Mouse (Mus musculus) layer of hippocampus, postnatal 14 days (tissue): ENCODE measurements at regions not wholly inside any gene's neighbourhood (a gene's known extent, or its start where the extent isn't known, plus 50 kb on each side); places are given as distances from the start of the nearest gene placed in this dataset.
A peak's percentile ranks its signal among the peaks of the same experiment; 100 is the strongest.

Experiments used
- DNase-seq, 2 experiments: peaks; one replicate each; pipeline ENCODE4 v3.0.0; 2021 to 2022; ENCODE audit warnings: low spot score in 2 of 2, mixed read lengths in 1 of 2

DNA sequence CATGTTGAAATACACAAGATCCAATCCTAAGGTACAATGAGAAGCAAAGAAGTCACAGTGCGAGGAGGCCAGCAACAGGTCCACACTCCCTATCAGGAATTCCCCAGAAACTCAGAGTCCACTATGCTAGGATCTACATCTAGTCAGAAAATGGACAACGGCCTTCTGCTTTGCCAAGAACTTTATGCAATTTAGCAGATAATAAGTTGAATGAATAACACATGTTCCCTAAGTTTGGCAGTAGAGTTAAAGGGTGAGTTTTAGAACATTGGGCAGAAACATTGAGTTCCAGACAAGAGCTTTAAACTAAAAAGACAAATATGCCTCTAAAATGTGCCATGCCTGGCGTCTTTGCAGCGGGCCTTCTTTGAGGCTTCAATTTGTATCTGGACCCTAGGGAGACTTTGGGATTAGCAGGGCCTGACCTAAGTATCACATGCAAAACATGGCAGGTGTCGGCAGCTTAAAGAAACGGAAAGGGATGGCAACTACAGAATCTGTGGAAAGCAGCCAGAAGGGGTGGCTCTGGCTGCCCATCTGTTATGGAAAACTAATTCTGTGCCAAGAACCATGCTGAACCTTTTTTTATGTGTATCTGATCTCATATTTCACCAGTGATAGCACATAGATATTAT is 600.6 kb upstream of the Nox3 start:
- peak; percentile 18 to 23 for DNase-seq

DNA sequence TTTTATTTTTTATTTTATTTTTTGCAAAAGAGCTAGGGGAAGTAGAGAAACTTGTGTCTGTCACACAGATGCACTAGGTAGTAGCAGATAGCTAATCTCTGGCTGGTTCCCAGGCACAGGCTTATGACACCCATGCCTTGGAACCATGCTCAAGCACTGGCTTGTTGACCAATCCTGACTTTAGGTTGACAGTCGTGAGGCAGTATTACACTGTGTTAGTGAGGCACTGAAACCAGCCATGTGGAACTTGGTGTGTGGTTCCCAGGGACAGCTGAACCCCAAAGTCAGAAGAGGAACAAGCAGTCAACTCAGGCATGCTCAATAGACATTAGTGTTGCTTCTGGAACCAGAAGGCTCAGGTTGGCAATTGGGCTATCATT is 601.1 kb upstream of the Nox3 start:
- DNase-seq: no peak

DNA sequence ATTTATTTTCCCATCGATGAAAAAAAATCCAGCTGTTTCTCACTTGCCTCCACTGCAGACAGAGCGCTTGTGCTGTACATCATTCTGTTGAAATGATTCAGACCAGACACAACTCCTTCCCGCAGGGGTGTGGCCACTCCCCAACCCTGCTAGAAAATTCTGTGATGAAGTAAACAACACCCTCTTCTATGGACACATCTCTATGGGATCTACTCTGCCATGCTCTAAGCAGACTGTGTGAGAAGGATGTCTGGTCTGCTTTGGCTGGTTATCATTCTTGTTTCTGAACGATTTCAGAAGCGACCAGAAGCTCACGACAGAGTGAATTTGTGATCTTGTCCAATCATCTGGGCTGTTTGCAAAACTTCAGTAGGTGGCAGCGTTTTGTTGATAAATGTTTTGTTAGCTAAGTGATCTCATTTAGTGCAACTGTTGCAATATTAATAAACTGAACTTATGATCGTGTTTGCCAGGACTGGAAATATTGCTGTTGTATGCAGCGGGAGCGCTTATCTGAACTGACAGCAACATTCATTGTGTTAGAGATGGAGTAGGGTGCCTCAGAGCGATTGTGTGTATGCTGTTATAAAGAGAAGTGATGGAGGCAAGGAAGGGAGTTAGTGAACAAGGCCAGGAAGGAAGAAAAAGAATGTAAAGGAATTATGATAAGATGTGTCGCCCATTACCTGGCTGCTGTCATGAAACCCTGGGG is 605.2 kb upstream of the Nox3 start:
- DNase-seq: peak in 1 of 2 experiments; percentile 22

DNA sequence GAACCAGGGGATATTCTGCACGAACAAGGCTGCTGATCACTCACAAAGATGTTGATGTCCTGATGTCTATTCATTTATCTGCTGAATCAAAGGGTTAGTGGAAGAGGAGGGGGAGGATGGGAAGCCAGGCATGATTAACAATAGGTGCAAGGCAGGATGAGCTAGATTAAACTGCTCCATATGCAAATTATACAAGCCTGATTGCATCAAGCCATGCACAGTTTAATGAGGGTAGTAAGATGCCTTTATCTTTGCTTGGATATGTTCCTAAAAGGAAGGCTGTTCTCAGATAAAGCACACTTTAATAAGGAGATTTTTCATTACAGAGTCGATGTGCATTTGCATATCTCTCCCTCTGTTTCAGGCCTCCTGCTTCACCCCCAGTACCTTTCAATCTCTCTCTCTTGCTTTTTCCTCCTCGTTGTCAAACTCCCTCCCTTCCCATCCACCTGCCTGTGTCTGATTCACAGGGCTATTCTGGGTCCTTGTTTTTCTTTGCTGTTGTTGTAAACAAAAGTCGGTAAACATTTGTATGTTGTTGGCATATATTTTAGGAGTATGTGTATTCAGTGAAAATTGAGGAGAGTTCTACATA is 615.8 kb upstream of the Nox3 start:
- DNase-seq: no peak

DNA sequence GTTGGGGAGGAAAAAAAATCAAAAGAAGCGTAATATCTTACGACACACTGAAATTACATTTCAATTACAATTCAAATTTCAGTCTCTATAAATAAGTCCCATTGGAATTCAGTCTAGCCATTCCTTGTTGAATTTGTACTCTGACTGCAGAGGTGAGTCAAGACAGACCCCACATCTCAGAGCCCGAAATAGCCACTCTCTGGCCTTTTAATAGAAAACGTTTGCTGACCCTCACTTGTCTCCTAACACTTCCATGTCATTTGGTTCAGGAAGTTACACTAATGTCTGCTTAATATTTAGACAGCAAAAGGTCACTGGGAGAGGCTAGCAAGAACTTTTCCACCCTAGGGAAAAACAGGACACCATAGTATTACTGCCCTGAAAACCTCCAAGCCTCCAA is 623.1 kb upstream of the Nox3 start:
- no peak for DNase-seq

DNA sequence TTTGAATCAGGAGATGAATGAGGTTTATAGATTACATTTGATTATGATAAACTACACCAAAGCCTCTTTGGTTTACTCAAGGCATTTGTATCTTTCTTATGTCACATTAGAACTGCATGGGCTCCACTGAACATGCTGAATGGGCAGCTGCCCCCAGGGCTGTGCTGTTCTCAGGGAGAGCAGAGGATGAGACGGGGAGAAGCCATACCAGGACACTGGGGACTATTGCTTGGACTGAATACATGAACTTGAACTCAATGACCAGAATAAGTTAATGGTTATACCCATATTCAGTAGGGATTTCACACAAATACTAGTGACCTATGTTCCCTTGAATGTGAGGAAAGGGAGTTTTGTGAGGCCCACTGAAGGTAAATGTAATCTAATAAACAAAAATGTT is 632.7 kb upstream of the Nox3 start:
- DNase-seq: no peak

DNA sequence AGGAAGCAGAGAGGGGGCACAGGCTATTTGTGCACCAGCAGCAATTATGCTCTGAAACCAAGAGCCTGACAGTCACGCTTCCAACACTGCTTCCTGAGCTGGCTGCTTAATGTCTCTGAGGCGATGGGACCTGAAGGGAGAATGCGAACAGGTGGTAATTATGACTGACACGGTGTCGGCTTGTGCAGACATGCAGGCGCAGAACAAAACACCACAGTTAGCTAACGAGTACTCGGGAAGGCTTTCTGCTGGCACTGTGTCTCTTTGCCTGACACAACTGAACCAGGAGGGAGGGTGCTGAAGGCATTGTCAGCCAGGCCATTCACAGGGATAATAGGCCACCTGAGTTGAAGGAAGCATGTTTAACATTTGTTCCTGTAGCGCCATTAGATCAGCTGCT is 635.6 kb upstream of the Nox3 start:
- no peak for DNase-seq

DNA sequence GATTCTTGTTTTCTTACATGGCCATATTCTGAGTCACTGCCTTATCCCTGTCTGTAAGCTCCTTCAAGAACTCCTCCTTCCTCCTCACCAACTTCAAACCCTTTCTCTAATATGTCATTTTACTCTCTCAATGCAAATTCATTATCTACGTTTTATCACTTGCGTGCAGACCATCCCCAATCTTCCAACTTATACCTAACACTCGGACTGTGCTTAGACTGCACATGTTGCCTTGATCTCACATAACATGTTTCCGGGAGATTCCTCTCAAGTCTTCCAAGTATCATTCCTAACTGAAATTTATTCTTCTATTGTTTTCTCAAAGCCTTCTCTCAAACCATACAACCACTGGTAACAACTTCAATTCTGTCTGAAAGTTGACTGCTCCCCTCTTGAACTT is 637.0 kb upstream of the Nox3 start:
- DNase-seq: no peak

DNA sequence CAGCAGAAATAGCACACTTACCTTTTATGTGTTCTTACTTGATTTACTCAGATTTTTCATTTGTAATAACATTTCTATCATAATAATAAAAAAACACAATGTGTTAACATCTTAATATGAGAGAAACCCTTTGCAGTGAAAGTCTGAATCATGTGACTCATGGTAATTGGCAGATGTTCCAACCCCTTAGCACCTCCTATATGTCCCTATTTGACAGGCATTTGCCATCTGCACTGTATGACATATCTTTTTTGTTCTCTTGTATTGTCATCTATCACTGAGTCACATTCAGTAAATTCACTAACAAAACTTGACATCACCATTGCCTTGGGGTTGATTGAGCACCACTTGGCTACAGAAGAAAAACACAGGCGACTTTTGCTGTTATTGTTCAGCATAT is 641.1 kb upstream of the Arid1b start:
- DNase-seq: no peak

DNA sequence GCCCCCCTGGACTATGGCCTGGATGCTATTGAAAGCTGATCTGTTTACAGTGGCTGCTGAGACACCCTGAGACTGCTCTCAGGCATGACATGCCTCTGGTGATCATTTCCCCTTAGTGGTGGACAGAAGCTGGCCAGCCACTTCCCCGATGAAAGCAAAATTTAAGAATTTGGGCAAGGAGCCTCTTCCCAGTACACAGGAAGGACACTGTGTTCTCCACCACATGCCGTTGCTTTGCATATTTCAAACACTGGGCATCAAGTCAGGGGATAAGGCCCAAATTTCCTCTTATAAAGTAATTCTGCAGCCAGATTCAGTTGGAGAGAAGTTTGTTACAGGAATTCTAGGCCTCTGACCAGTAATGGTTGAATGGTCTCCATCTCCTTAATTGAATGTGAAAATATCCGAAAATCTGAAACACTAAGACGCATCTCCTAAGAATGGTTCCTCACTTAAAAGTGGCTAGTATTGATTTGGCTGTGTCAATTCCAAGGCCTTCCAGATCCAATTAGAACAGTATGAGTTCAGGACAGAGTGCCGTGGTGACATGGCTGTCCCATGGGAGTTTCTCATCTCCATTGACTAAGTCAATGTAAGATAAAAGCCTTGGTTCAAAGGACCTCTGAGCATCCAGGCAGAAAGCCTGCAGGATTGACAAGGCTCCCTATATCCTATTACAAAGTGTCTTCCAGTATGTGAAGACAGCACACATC is 638.5 kb upstream of the Arid1b start:
- peak in 1 of 2 experiments; percentile 22 for DNase-seq

DNA sequence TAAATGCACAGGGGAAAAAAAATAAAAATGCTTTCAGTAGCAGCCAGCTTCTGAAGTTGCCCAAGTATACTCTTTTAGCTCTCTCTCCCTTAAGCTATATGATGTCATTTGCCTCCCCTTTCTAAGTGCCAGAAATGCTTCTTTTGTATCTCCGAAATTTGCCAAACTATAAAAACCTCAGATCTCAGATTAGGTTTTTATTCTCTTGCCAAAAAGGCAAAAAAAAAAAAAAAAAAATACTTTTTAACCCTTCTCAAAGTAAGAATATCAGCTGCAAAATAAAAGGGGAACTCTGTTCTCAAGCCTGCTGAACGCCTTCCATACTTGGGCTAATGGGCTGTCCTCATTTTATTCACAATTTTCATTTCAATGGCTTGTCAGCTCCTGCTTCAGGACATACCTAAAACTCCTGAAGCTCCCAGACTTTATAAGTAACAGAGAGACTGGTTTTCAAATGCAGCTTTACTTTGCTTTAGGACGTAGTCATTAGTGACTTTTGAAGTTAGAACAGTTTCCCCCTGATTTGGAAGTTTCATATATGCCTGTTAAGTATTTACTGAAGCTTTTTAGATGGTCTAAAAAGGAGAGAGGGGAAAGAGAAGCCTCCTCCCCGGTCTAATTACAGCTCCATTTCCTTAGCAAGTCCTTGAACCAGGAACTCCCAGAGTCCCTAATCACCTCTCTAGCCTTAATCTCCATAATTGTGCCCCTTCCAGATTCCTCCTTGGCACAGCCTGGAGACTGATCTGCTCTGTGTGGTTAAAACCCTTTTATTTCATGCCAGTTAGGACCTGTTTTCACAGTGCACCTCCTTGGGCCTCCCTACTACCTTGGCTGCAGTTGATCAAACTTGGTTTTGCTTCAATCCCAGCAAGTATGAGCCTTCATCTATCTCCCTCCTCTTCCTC is 633.5 kb upstream of the Arid1b start:
- DNase-seq: no peak

DNA sequence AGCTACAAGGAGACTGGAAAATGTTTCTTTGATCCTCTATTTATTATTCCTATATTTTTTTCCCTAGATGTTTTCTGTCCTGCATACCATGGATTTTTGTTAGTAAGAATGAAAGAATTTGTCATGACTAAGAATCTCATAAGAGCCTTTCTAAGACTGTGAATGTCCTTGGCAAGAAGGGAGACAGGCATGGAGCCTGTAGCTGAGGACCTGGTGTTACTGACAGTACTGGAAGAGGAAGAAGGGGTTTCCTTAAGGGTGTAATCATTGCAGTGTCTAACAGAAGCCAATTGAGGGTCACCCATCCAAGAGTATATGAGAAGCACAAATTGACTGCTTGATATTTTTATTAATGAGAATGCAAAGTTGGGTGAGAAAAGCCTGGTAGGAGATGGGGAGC is 628.3 kb upstream of the Arid1b start:
- DNase-seq: no peak

DNA sequence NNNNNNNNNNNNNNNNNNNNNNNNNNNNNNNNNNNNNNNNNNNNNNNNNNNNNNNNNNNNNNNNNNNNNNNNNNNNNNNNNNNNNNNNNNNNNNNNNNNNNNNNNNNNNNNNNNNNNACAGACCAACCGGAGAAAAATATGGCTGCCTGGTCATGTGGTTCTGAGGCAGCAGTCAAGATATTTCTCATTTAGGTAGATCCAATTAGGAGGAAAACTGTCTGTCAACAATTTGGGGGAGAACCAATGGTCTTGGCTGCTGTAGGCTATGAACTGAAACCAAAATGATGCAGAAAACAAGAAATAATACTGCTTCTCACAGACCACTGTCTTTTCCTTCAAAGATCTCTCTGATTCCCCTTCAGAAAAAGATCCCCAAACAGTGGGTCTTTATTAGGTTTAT is 613.7 kb upstream of the Arid1b start:
- no peak for DNase-seq

DNA sequence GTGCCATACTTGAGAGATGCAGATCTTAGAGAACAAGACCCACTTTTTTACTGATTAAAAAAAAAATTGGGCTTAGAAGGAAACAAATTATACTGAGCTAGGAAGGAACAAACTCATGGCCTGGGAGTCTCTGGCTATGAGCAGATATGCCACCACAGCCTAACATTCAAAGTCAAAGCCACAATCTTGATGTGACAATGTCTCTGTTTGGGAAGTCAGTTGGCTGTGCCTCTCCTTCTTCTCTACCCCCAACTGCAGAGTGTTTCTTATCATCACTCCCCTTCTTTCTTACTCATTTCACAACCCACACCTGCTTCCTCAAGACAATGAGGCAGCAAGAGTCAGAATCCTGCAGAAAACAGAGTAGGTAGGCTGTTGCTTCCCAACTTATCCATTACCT is 613.3 kb upstream of the Arid1b start:
- DNase-seq: no peak

DNA sequence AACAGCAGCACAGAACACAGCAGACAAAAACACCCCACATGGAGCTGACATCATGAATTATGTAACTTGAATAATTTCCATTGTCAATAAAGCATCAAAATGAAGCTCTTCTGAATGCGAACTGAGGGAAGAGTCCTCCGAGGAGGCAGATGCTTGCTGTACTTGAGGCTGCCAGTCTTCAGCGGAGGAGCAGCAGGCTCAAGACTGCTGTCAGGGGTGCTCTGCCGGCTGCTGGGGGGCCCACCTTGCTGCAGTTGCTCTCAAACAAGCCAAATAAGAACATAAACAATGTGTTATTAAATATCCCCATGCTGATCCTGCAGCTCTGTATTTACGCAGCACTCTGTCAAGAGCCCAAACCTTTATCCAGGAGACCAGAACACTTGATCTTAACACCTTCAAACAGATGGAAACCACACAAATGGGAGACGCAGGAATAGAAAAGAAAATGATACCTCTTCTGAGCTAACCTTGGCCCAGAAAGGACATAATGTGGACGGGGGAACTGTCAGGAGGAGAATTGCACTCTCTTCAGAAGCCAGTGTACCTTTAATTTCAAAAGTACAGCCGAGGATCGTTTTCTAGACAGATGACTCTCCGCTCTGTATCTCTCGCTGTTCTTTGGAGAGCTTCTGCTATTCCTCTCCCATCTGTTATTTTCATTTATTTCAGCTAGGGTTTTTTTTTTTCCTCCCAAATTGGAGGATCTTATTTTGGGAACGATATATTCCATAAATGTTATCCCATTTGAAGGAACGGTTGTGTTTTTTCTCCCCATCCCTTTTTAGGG is 612.0 kb upstream of the Arid1b start:
- DNase-seq: peak; percentile 34 to 64

DNA sequence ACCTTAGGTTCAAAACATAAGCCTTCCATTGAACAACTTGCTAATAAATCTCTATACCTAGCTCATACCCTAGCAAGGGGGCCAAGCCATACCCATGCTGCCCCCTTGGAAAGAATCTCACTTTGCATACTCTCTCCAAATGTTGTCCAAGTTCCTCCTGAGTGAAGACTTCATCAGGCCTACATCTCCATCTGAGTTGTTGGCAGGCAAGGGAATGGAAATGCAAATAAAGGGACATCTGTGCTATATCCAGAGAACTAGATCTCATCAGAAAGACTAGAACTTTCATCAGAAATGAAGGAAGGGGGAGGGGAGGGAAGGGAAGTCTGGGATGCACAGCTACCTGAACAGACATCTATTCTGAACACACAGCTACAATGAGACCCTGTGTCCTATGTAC is 611.4 kb upstream of the Arid1b start:
- DNase-seq: peak in 1 of 2 experiments; percentile 20

DNA sequence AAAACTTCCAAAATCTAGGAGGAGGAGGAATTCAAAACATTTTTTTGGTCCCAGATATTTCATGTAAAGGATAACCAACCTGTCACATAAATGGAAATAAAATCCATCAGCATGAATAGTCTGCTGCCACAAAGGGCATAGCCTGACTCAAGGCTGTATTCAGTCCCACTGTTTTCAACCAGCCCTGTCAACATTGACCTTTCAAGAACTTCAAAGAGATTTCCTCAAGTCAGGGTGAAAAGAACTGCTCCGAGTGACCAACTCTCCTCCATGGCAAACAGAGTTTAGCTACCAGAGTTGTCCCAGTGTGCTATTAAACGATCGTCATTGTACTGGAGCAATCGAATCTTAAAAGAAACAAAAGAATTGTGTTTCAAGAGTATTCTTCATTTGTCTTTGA is 606.5 kb upstream of the Arid1b start:
- DNase-seq: no peak

DNA sequence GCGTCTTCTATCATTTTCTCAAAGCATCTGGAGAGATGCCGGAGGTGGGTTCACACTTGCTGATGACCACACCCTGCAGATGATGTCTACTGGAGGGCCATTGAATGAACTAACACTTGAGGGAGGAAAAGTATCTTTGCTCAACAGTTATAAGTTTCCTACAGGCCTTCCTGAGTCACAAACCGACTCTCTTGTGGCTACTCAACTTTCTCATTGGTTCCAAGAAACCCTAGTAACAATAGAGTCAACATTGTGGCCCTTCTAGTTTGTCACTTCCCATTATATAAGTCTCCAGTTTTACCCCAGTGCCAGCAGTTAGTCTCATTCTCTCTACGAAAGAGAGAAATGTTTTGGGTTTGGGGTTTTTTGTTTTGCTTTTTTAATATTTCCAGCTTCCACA is 604.1 kb upstream of the Arid1b start:
- DNase-seq: no peak

DNA sequence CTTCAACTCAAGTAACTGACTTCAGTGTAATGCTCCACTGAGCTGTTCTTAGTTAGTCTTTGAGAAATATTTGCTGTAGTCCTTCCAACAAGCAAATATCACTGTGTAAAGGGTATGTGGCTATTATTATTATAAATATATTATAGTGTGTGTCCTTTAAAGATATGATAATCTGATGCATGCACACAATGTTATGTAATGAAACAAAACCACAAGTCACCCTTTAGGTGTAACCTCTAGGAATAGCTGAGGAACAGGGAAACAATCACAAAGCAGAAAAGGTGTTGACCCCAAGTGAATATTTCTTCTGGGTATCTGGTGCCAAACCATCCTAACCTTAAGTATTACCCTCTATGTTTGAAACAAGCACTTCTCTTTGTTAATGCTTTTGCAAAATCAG is 603.6 kb upstream of the Arid1b start:
- no peak for DNase-seq

DNA sequence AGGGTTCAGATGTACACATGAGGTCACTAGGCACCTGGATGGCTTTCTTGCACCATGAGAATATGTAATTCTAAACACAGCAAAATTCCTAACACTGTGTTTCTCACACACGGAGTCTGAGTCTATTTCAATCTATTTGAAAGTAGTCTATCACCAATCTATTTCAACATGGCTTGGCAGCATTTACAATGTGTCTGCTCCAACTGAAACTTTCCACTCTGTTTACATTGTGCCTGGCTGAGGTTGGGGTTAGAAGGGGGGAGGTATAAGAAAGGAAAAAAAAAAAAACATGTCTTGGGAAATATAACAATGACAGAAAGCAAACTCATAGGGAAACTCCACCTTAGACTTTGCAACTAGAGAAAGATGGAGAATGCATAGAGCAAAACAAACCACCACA is 602.9 kb upstream of the Arid1b start:
- DNase-seq: no peak
